Mouse (Mus musculus): ENCODE measurements around the gene Rbms3.

DNA sequence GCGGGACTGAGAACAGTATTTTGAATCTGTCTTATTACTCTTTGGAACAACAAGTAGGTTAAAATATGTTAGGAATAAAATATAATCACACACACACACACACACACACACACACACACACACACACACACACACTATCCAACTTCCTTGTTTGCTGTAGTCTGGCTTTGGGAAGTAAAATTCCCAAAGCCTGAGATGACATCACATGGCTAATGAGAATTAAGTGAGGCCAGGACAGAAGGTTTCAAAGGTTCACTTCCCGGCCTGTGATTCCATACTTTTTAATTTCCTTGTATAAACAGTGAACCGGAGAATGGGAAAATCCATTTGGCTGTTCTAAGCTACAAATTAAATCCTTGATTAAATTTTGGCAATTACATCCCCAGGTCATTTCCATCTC is 752.9 kb downstream of the Rbms3 start:
- no peak for TF ChIP-seq POLR2A (IDR thresholded peaks at IDR 0.05; ENCODE audit: insufficient read depth, low read depth, low read length)
- TF ChIP-seq CTCF (IDR thresholded peaks at IDR 0.05): no peak
- TF ChIP-seq EP300 (IDR thresholded peaks at IDR 0.05; ENCODE audit: insufficient read depth, low read depth, low read length): no peak
